Mouse (Mus musculus) small intestine, adult 2 months (tissue): ENCODE data around the gene Anapc15. TPM values are rescaled to one million over a fixed set of nuclear protein-coding genes. Genes with fewer than 3 reads are reported as not detected.

Experiments used
- H3K27ac ChIP-seq: fragments of 200-500 bp; 2 replicates; pipeline ENCODE4 v1.5.1; 2012; ENCODE audit warnings: low read depth, low read length, control low read depth, inconsistent platforms; ENCODE audit not compliant: insufficient read depth
- H3K27me3 ChIP-seq: fragments of 200-500 bp; 2 replicates; pipeline ENCODE4 v1.6.1; 2012; ENCODE audit warnings: mild to moderate bottlenecking, moderate library complexity, low read length, inconsistent platforms; ENCODE audit not compliant: control insufficient read depth, insufficient read depth
- H3K36me3 ChIP-seq: fragments of 200-500 bp; 2 replicates; pipeline ENCODE4 v1.6.1; 2012; ENCODE audit warnings: mild to moderate bottlenecking, low read length, control low read depth, inconsistent platforms; ENCODE audit not compliant: control insufficient read depth, insufficient read depth
- H3K4me1 ChIP-seq: fragments of 200-500 bp; 2 replicates; pipeline ENCODE4 v1.6.1; 2012; ENCODE audit warnings: low read length, inconsistent platforms, mixed read lengths; ENCODE audit not compliant: control insufficient read depth, insufficient read depth, insufficient read length
- H3K4me3 ChIP-seq: fragments of 200-500 bp; 2 replicates; pipeline ENCODE4 v1.5.1; 2012; ENCODE audit warnings: low read depth, mild to moderate bottlenecking, control low read depth, inconsistent platforms, low read length, moderate library complexity
- CTCF ChIP-seq: fragments of 200-500 bp; IDR thresholded peaks from 2 replicates; pipeline ENCODE4 v1.5.1; 2012; ENCODE audit warnings: low read depth, mild to moderate bottlenecking, control low read depth, inconsistent platforms, low read length, moderate library complexity, mixed read lengths; ENCODE audit not compliant: insufficient replicate concordance, insufficient read length; ENCODE audit errors: extremely low read depth
- POLR2A ChIP-seq: fragments of 200-500 bp; IDR thresholded peaks from 2 replicates; pipeline ENCODE4 v1.6.1; 2012; ENCODE audit warnings: low read depth, mild to moderate bottlenecking, control low read depth, inconsistent platforms, low read length, moderate library complexity
- WGBS: fragments of 180-500 bp; shearing (Covaris S2); methylation state at CpG from one replicate; pipeline ENCODE4 v1.1.7; 2018; 5-methylcytosine and 5-hydroxymethylcytosine counted together
- polyA plus RNA-seq: library from polyadenylated mRNA; depleted of rRNA; stranded (reverse); fragments of >200 nt; gene quantifications from 2 replicates; pipeline ENCODE4 v1.2.3, GENCODE M21; 2012; rRNA removed

Anapc15 gene
- 13.2 and 22.6 TPM in 2 replicates for polyA plus RNA-seq

- H3K36me3 ChIP-seq, result no peaks in the 10 kb centered on the region
- no peak within 1 kb of the TSS for H3K27ac ChIP-seq
- no peak within 1 kb of the TSS for H3K4me3 ChIP-seq
- H3K4me1 ChIP-seq, result no peaks in the 10 kb centered on the region; the same call in 1 of the 2 replicates
- no peak for TF ChIP-seq POLR2A
- no peak for TF ChIP-seq CTCF
- WGBS, result 52% methylated on average over 3 of the region's 3 CpGs
- H3K27me3 ChIP-seq, result no peaks in the 10 kb centered on the region
Observed at GRCm38 (mm10) chr7:101863415-101863814, at the start of gene Anapc15. Anapc15 (plus strand) TSS chr7:101863715.

GRCm38 (mm10) chr7:101817861-101818401 is 45.6 kb upstream of the Anapc15 start, which contains the start of gene Phox2a:
Phox2a (plus strand) TSS chr7:101818313.
- Histone ChIP-seq H3K4me1 (peaks cover 20% of the 10 kb centered on the region), H3K27ac (no peak within 1 kb of the TSS), H3K36me3 (no peaks in the 10 kb centered on the region), H3K27me3 (peaks cover 49% of the 10 kb centered on the region), H3K4me3 (peak within 1 kb of the TSS; percentile 5; the same call in 1 of the 2 replicates)
- 3% methylated on average over 44 of the region's 45 CpGs for WGBS
- no peak for TF ChIP-seq POLR2A
- TF ChIP-seq CTCF, result no peak

DNA sequence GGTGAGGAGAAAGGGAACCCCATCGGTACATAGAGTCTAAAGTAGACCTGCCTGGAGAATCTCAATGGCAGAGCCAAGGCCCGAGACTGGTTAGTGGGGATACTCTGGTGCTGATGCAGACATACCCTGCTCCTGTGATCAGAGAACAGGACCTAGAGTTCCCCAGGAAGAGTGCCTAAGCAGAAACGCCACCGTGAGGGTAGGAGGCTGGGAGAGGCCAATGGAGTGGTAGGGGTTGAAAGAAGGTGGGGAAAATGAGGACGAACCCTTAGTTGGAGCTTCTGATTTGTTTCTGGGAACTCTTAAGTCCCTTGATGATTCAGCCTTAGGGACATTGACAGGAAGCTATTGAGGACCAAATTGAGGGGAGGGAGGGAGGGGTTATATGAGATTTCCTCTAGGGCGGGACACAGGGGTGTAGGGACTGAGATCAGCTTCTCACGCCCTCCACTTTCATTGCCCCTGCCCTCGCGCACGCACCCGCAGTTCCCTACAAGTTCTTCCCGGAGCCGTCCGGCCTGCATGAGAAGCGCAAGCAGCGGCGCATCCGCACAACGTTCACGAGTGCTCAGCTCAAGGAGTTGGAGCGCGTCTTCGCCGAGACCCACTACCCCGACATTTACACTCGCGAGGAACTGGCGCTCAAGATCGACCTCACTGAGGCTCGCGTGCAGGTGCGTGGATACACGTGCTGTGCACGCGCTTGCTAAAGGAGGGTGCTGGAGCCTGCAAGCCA is 43.1 kb upstream of the Anapc15 start:
- Histone ChIP-seq H3K36me3 (peaks cover 16% of the 10 kb centered on the region), H3K4me3 (peak overlapping the region; percentile 35), H3K4me1 (peaks cover 20% of the 10 kb centered on the region), H3K27me3 (peaks cover 49% of the 10 kb centered on the region), H3K27ac (no peak overlapping the region)
- WGBS, result 7% methylated on average over 35 of the region's 35 CpGs
- no peak for TF ChIP-seq POLR2A

GRCm38 (mm10) chr7:101821571-101822501 is 41.7 kb upstream of the Anapc15 start:
- under 1% methylated on average over 71 of the region's 71 CpGs for WGBS
- no peak overlapping the region for H3K27ac ChIP-seq
- peak overlapping the region; percentile 53 for H3K4me3 ChIP-seq
- TF ChIP-seq CTCF (no peak), POLR2A (no peak)
- peaks cover 29% of the 10 kb centered on the region for H3K36me3 ChIP-seq
- H3K27me3 ChIP-seq, result peaks cover 47% of the 10 kb centered on the region
- H3K4me1 ChIP-seq, result peaks cover 20% of the 10 kb centered on the region

GRCm38 (mm10) chr7:101822836-101823757 is 40.4 kb upstream of the Anapc15 start:
- Histone ChIP-seq H3K4me3 (no peak overlapping the region), H3K4me1 (peaks cover 15% of the 10 kb centered on the region), H3K27me3 (peaks cover 36% of the 10 kb centered on the region), H3K36me3 (peaks cover 40% of the 10 kb centered on the region), H3K27ac (no peak overlapping the region)
- TF ChIP-seq POLR2A (no peak), CTCF (peak; percentile 29; the same call in 1 of the 2 replicates)
- WGBS, result 52% methylated on average over 32 of the region's 32 CpGs

DNA sequence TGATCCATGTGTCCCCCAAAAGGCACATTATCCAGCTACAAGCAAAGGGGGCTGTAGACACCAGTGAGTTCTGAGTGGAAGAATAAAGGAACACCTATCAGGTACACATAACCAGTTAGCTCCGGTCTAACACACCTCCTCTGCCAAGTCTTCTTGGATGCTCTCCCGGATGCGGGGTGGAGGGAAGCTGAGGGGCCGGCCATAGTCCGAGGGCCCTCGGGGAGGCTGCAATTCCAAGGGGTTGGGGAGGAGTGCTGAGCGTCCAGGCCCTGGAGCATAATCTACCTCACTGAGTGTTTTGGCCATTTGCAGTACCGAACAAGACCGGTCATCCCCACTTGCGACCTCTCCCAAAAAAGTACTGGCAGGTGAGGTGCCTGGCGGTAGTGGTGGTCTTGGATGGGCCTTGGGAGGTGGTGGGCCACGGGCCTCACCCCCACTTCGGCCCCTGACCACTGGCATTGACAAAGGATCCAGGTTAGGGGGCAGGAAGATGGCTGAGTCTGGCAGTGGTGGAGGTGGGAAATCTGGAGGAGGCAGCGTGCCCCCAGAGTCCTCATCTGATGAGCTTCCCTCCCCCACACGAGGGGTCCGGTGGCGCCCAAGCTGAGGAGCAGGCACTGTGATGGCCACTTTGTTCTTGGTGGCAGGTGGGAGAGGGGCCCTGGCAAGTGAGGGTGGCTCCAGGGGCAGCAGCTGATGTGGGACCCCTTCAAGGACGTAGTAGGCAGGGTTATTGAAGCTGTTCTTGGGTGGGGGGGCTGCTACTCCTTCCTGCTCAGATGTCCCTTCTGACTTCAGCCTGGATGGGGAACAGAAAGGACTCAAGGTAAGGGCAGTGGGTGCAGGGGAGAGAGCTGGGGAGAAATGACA is 39.5 kb upstream of the Anapc15 start:
- peaks cover 12% of the 10 kb centered on the region; the same call in 1 of the 2 replicates for H3K4me1 ChIP-seq
- H3K4me3 ChIP-seq, result no peak overlapping the region
- H3K36me3 ChIP-seq, result peaks cover 49% of the 10 kb centered on the region
- WGBS, result 81% methylated on average over 18 of the region's 18 CpGs
- no peak overlapping the region for H3K27ac ChIP-seq
- TF ChIP-seq POLR2A (no peak), CTCF (no peak)
- peaks cover 27% of the 10 kb centered on the region for H3K27me3 ChIP-seq
